Mouse (Mus musculus): ENCODE results near the gene Maats1. TPM values are rescaled to one million over a fixed set of nuclear protein-coding genes. Genes with fewer than 3 reads are reported as not detected.
A peak's percentile ranks its signal among the peaks of the same experiment; 100 is the strongest.

The Maats1 gene
- 0.10 and 0.13 TPM in 2 replicates for polyA plus RNA-seq (2015; fragmentation: Nextera tagmentation; extraction: Ambion mirVana)

- 0 out of 2 replicates have a peak within 1 kb of the TSS, but pooled peaks have one; percentile 4 for H3K27ac ChIP-seq
- peak within 1 kb of the TSS; percentile 54 for H3K9ac ChIP-seq
- no peaks in the 10 kb centered on the region for H3K36me3 ChIP-seq
- H3K4me3 ChIP-seq = peak within 1 kb of the TSS; percentile 41
- no peaks in the 10 kb centered on the region for H3K9me3 ChIP-seq (replicated peaks)
- peak; percentile 74; the same call in 1 of the 2 replicates for ATAC-seq (replicated peaks; ENCODE audit: insufficient number of reproducible peaks, insufficient read depth, low FRiP score, low read depth)
- 15% methylated on average over 30 of the region's 30 CpGs for WGBS
- peaks cover 21% of the 10 kb centered on the region for H3K4me1 ChIP-seq (replicated peaks)
- H3K4me2 ChIP-seq = peak within 1 kb of the TSS; percentile 74
- no peaks in the 10 kb centered on the region for H3K27me3 ChIP-seq
Measured at GRCm38 (mm10) chr16:38341396-38342324, at the start of gene Maats1. Maats1 (minus strand) TSS chr16:38342143.

- no peaks in the 10 kb centered on the region for H3K27me3 ChIP-seq
- H3K27ac ChIP-seq = no peak overlapping the region
- no peak overlapping the region for H3K9ac ChIP-seq
- no peaks in the 10 kb centered on the region for H3K36me3 ChIP-seq
- H3K9me3 ChIP-seq (replicated peaks) = no peaks in the 10 kb centered on the region
- ATAC-seq (replicated peaks; ENCODE audit: insufficient number of reproducible peaks, insufficient read depth, low FRiP score, low read depth) = no peak
- H3K4me2 ChIP-seq = no peak overlapping the region
- peaks cover 8% of the 10 kb centered on the region for H3K4me1 ChIP-seq (replicated peaks)
- WGBS = 86% methylated on average over 7 of the region's 7 CpGs
- H3K4me3 ChIP-seq = no peak overlapping the region
Measured at GRCm38 (mm10) chr16:38390322-38390721, 48.4 kb upstream of the Maats1 start.

- WGBS = 73% methylated on average over 8 of the region's 8 CpGs
- no peaks in the 10 kb centered on the region for H3K9me3 ChIP-seq (replicated peaks)
- no peak for ATAC-seq (replicated peaks; ENCODE audit: insufficient number of reproducible peaks, insufficient read depth, low FRiP score, low read depth)
- peaks cover 6% of the 10 kb centered on the region for H3K4me1 ChIP-seq (replicated peaks)
- H3K9ac ChIP-seq = no peak overlapping the region
- no peak overlapping the region for H3K27ac ChIP-seq
- H3K4me2 ChIP-seq = no peak overlapping the region
- no peak overlapping the region for H3K4me3 ChIP-seq
- H3K27me3 ChIP-seq = no peaks in the 10 kb centered on the region
- no peaks in the 10 kb centered on the region for H3K36me3 ChIP-seq
Measured at GRCm38 (mm10) chr16:38389284-38389893, 47.4 kb upstream of the Maats1 start.

GRCm38 (mm10) chr16:38388757-38389156, 46.8 kb upstream of the Maats1 start:
- H3K4me3 ChIP-seq = no peak overlapping the region
- H3K9me3 ChIP-seq (replicated peaks) = no peaks in the 10 kb centered on the region
- WGBS = 69% methylated on average over 6 of the region's 6 CpGs
- peaks cover 6% of the 10 kb centered on the region for H3K4me1 ChIP-seq (replicated peaks)
- H3K4me2 ChIP-seq = no peak overlapping the region
- H3K9ac ChIP-seq = no peak overlapping the region
- no peaks in the 10 kb centered on the region for H3K27me3 ChIP-seq
- H3K36me3 ChIP-seq = no peaks in the 10 kb centered on the region
- no peak overlapping the region for H3K27ac ChIP-seq
- ATAC-seq (replicated peaks; ENCODE audit: insufficient number of reproducible peaks, insufficient read depth, low FRiP score, low read depth) = no peak

- H3K36me3 ChIP-seq = no peaks in the 10 kb centered on the region
- no peak overlapping the region for H3K4me3 ChIP-seq
- H3K4me1 ChIP-seq (replicated peaks) = peaks cover 4% of the 10 kb centered on the region
- H3K27me3 ChIP-seq = no peaks in the 10 kb centered on the region
- H3K9ac ChIP-seq = no peak overlapping the region
- H3K9me3 ChIP-seq (replicated peaks) = no peaks in the 10 kb centered on the region
- 82% methylated on average over 6 of the region's 6 CpGs for WGBS
- H3K4me2 ChIP-seq = no peak overlapping the region
- no peak overlapping the region for H3K27ac ChIP-seq
- no peak for ATAC-seq (replicated peaks; ENCODE audit: insufficient number of reproducible peaks, insufficient read depth, low FRiP score, low read depth)
Measured at GRCm38 (mm10) chr16:38387389-38387788, 45.4 kb upstream of the Maats1 start.

- no peak overlapping the region for H3K27ac ChIP-seq
- no peaks in the 10 kb centered on the region for H3K36me3 ChIP-seq
- no peak overlapping the region for H3K9ac ChIP-seq
- H3K27me3 ChIP-seq = no peaks in the 10 kb centered on the region
- no peaks in the 10 kb centered on the region for H3K4me1 ChIP-seq (replicated peaks)
- no peaks in the 10 kb centered on the region for H3K9me3 ChIP-seq (replicated peaks)
- no peak overlapping the region for H3K4me2 ChIP-seq
- no peak overlapping the region for H3K4me3 ChIP-seq
- 91% methylated on average over 4 of the region's 4 CpGs for WGBS
- ATAC-seq (replicated peaks; ENCODE audit: insufficient number of reproducible peaks, insufficient read depth, low FRiP score, low read depth) = no peak
Measured at GRCm38 (mm10) chr16:38385700-38386099, 43.8 kb upstream of the Maats1 start.

GRCm38 (mm10) chr16:38385184-38385634, 43.3 kb upstream of the Maats1 start:
- WGBS = 79% methylated on average over 6 of the region's 6 CpGs
- no peak for ATAC-seq (replicated peaks; ENCODE audit: insufficient number of reproducible peaks, insufficient read depth, low FRiP score, low read depth)

GRCm38 (mm10) chr16:38383683-38384082, 41.7 kb upstream of the Maats1 start:
- 83% methylated on average over 2 of the region's 2 CpGs for WGBS
- ATAC-seq (replicated peaks; ENCODE audit: insufficient number of reproducible peaks, insufficient read depth, low FRiP score, low read depth) = no peak

More at GRCm38 (mm10) chr16:38385184-38385634, 43.3 kb upstream of the Maats1 start:
- H3K9me3 ChIP-seq (replicated peaks) = no peaks in the 10 kb centered on the region
- no peaks in the 10 kb centered on the region for H3K36me3 ChIP-seq
- H3K9ac ChIP-seq = no peak overlapping the region
- H3K27me3 ChIP-seq = no peaks in the 10 kb centered on the region
- H3K4me1 ChIP-seq (replicated peaks) = no peaks in the 10 kb centered on the region
- H3K27ac ChIP-seq = no peak overlapping the region
- no peak overlapping the region for H3K4me3 ChIP-seq
- no peak overlapping the region for H3K4me2 ChIP-seq

GRCm38 (mm10) chr16:38379926-38380325, 38.0 kb upstream of the Maats1 start:
- no peak for ATAC-seq (replicated peaks; ENCODE audit: insufficient number of reproducible peaks, insufficient read depth, low FRiP score, low read depth)
- Histone ChIP-seq H3K4me2 (no peak overlapping the region), H3K36me3 (peaks cover 16% of the 10 kb centered on the region; the same call in 1 of the 2 replicates), H3K27ac (no peak overlapping the region), H3K4me1 (replicated peaks) (peaks cover 22% of the 10 kb centered on the region), H3K9ac (no peak overlapping the region), H3K4me3 (no peak overlapping the region), H3K9me3 (replicated peaks) (no peaks in the 10 kb centered on the region), H3K27me3 (no peaks in the 10 kb centered on the region)
- 87% methylated on average over 3 of the region's 3 CpGs for WGBS

More at GRCm38 (mm10) chr16:38383683-38384082, 41.7 kb upstream of the Maats1 start:
- Histone ChIP-seq H3K9ac (no peak overlapping the region), H3K4me2 (no peak overlapping the region), H3K4me3 (no peak overlapping the region), H3K27me3 (no peaks in the 10 kb centered on the region), H3K4me1 (replicated peaks) (no peaks in the 10 kb centered on the region), H3K9me3 (replicated peaks) (no peaks in the 10 kb centered on the region), H3K36me3 (peaks cover 2% of the 10 kb centered on the region; the same call in 1 of the 2 replicates), H3K27ac (no peak overlapping the region)

GRCm38 (mm10) chr16:38379493-38379892, 37.5 kb upstream of the Maats1 start:
- Histone ChIP-seq H3K4me2 (no peak overlapping the region), H3K4me3 (no peak overlapping the region), H3K9ac (no peak overlapping the region), H3K4me1 (replicated peaks) (peaks cover 26% of the 10 kb centered on the region), H3K27me3 (no peaks in the 10 kb centered on the region), H3K27ac (no peak overlapping the region), H3K36me3 (peaks cover 18% of the 10 kb centered on the region; the same call in 1 of the 2 replicates), H3K9me3 (replicated peaks) (no peaks in the 10 kb centered on the region)
- no peak for ATAC-seq (replicated peaks; ENCODE audit: insufficient number of reproducible peaks, insufficient read depth, low FRiP score, low read depth)
- 49% methylated on average over 3 of the region's 3 CpGs for WGBS

GRCm38 (mm10) chr16:38379088-38379487, 37.1 kb upstream of the Maats1 start:
- Histone ChIP-seq H3K4me1 (replicated peaks) (peaks cover 31% of the 10 kb centered on the region), H3K36me3 (peaks cover 22% of the 10 kb centered on the region; the same call in 1 of the 2 replicates), H3K9me3 (replicated peaks) (no peaks in the 10 kb centered on the region), H3K4me2 (no peak overlapping the region), H3K27me3 (no peaks in the 10 kb centered on the region), H3K27ac (no peak overlapping the region), H3K9ac (no peak overlapping the region), H3K4me3 (no peak overlapping the region)
- WGBS = 43% methylated on average over 6 of the region's 6 CpGs
- ATAC-seq (replicated peaks; ENCODE audit: insufficient number of reproducible peaks, insufficient read depth, low FRiP score, low read depth) = no peak
